ENCODE assay signal across 10 mouse cellular contexts in genomic region chr4:43059697-43060096, GRCm38 (mm10). TPM values are rescaled to one million over a fixed set of nuclear protein-coding genes. Genes with fewer than 3 reads are reported as not detected.
DNase-seq lines count a peak whose midpoint lies in the region; ATAC-seq lines count a peak whose summit lies in the region.
"Had no signal": no experiment of that assay in that cellular context is flagged by ENCODE, and none has a peak within 500 bp of the region (broad histone marks: within the 10 kb centered on the region; RNA-seq: fewer than 3 reads in every experiment).

No protein-coding gene starts in this region.

- H3K4me2 ChIP-seq in kidney, embryonic 16.5 days (replicated peaks; ENCODE audit: low read depth, low read length) = peak overlapping the region; percentile 90
- H3K4me2 ChIP-seq in embryonic facial prominence, embryonic 14.5 days (ENCODE audit: low read depth, low read length) = peak overlapping the region; percentile 95
- peak overlapping the region; percentile 92 for H3K4me2 ChIP-seq in intestine, embryonic 15.5 days (replicated peaks)
- H3K4me2 ChIP-seq in neural tube, embryonic 12.5 days (replicated peaks) = peak overlapping the region; percentile 81

- no peak for DNase-seq in kidney, postnatal 10 days
- DNase-seq in embryonic facial prominence, embryonic 14.5 days (ENCODE audit: low spot score) = no peak
- DNase-seq in thymus, postnatal 25 days = no peak
- no peak for DNase-seq in cerebellum, adult 11 months
- DNase-seq in kidney, adult 18-20 months = no peak
- DNase-seq: cerebellum, postnatal 36 days had no signal

- H3K9me3 ChIP-seq in kidney, embryonic 16.5 days (ENCODE audit: low read length) = no peaks in the 10 kb centered on the region
- H3K9me3 ChIP-seq in embryonic facial prominence, embryonic 14.5 days (ENCODE audit: control insufficient read depth, low read length) = no peaks in the 10 kb centered on the region
- no peaks in the 10 kb centered on the region for H3K9me3 ChIP-seq in intestine, embryonic 15.5 days
- no peaks in the 10 kb centered on the region for H3K9me3 ChIP-seq in neural tube, embryonic 12.5 days

- no peaks in the 10 kb centered on the region for H3K27me3 ChIP-seq in kidney, embryonic 16.5 days (ENCODE audit: insufficient read depth, low read length)
- peaks cover 23% of the 10 kb centered on the region for H3K27me3 ChIP-seq in embryonic facial prominence, embryonic 14.5 days (replicated peaks; ENCODE audit: control insufficient read depth, insufficient read depth, low read length)
- 0 out of 2 replicates have a peak, but pooled peaks cover 4% of the 10 kb centered on the region for H3K27me3 ChIP-seq in intestine, embryonic 15.5 days (replicated peaks)
- H3K27me3 ChIP-seq in neural tube, embryonic 12.5 days (replicated peaks) = no peaks in the 10 kb centered on the region
- H3K27me3 ChIP-seq: Patski had no signal

- WGBS in kidney, embryonic 16.5 days = 33% methylated on average over 3 of the region's 3 CpGs
- WGBS in embryonic facial prominence, embryonic 14.5 days = 31% methylated on average over 3 of the region's 3 CpGs
- WGBS in intestine, embryonic 15.5 days = 38% methylated on average over 3 of the region's 3 CpGs
- WGBS in neural tube, embryonic 12.5 days = 41% methylated on average over 3 of the region's 3 CpGs

- H3K4me3 ChIP-seq in kidney, embryonic 16.5 days (ENCODE audit: low read length) = peak overlapping the region; percentile 80
- H3K4me3 ChIP-seq in embryonic facial prominence, embryonic 14.5 days (ENCODE audit: low read depth, low read length) = peak overlapping the region; percentile 67
- peak overlapping the region; percentile 79 for H3K4me3 ChIP-seq in intestine, embryonic 15.5 days (replicated peaks)
- H3K4me3 ChIP-seq in neural tube, embryonic 12.5 days = peak overlapping the region; percentile 67

- no peak overlapping the region for H3K9ac ChIP-seq in kidney, embryonic 16.5 days (replicated peaks; ENCODE audit: low read length)
- no peak overlapping the region for H3K9ac ChIP-seq in embryonic facial prominence, embryonic 14.5 days (ENCODE audit: low read depth, low read length)
- no peak overlapping the region; the same call in 1 of the 2 replicates for H3K9ac ChIP-seq in intestine, embryonic 15.5 days
- peak overlapping the region; percentile 74; the same call in 1 of the 2 replicates for H3K9ac ChIP-seq in neural tube, embryonic 12.5 days

- H3K27ac ChIP-seq in kidney, embryonic 16.5 days (ENCODE audit: low read length) = no peak overlapping the region
- no peak overlapping the region for H3K27ac ChIP-seq in embryonic facial prominence, embryonic 14.5 days (replicated peaks; ENCODE audit: low read depth, low read length)
- H3K27ac ChIP-seq in intestine, embryonic 15.5 days = no peak overlapping the region
- no peak overlapping the region for H3K27ac ChIP-seq in neural tube, embryonic 12.5 days

- ATAC-seq in kidney, embryonic 16.5 days (ENCODE audit: low FRiP score, low TSS enrichment) = no peak
- no peak for ATAC-seq in embryonic facial prominence, embryonic 14.5 days (ENCODE audit: low read depth)
- no peak for ATAC-seq in intestine, embryonic 15.5 days
- ATAC-seq in neural tube, embryonic 12.5 days (ENCODE audit: low FRiP score, low read depth) = no peak

- H3K4me1 ChIP-seq in kidney, embryonic 16.5 days (ENCODE audit: insufficient read depth, low read length) = peaks cover 16% of the 10 kb centered on the region; the same call in 1 of the 2 replicates
- H3K4me1 ChIP-seq in embryonic facial prominence, embryonic 14.5 days (ENCODE audit: control insufficient read depth, insufficient read depth, low read length) = peaks cover 5% of the 10 kb centered on the region; the same call in 1 of the 2 replicates
- no peaks in the 10 kb centered on the region for H3K4me1 ChIP-seq in intestine, embryonic 15.5 days (replicated peaks)
- no peaks in the 10 kb centered on the region; the same call in 1 of the 2 replicates for H3K4me1 ChIP-seq in neural tube, embryonic 12.5 days

- H3K36me3 ChIP-seq in kidney, embryonic 16.5 days (ENCODE audit: insufficient read depth, low read length) = no peaks in the 10 kb centered on the region
- no peaks in the 10 kb centered on the region for H3K36me3 ChIP-seq in embryonic facial prominence, embryonic 14.5 days (ENCODE audit: control insufficient read depth, insufficient read depth, low read length)
- no peaks in the 10 kb centered on the region for H3K36me3 ChIP-seq in intestine, embryonic 15.5 days
- H3K36me3 ChIP-seq in neural tube, embryonic 12.5 days = no peaks in the 10 kb centered on the region

RNA-seq across cellular contexts. Expression of gene Unc13b, which starts 0.9 kb away (rescaled TPM):
- 6.8 and 8.6 TPM in 2 replicates for polyA plus RNA-seq in kidney, embryonic 16.5 days (2015; fragmentation: Nextera tagmentation; extraction: Ambion mirVana)
- polyA plus RNA-seq in embryonic facial prominence, embryonic 14.5 days (2014; fragmentation: Nextera tagmentation; extraction: Ambion mirVana) = 5.5 TPM in 2 replicates
- polyA plus RNA-seq in intestine, embryonic 15.5 days (2015; fragmentation: Nextera tagmentation; extraction: Ambion mirVana) = 6.0 and 6.1 TPM in 2 replicates
- 19.1 and 22.4 TPM in 2 replicates for polyA plus RNA-seq in neural tube, embryonic 12.5 days (2016; fragmentation: Nextera tagmentation; extraction: Ambion mirVana)

RNA-seq across cellular contexts. Expression of gene Fam214b, which starts 13.7 kb away (rescaled TPM):
- polyA plus RNA-seq in kidney, embryonic 16.5 days (2015; fragmentation: Nextera tagmentation; extraction: Ambion mirVana) = 11.7 and 12.9 TPM in 2 replicates
- 9.5 TPM in 2 replicates for polyA plus RNA-seq in embryonic facial prominence, embryonic 14.5 days (2014; fragmentation: Nextera tagmentation; extraction: Ambion mirVana)
- 7.8 and 7.9 TPM in 2 replicates for polyA plus RNA-seq in intestine, embryonic 15.5 days (2015; fragmentation: Nextera tagmentation; extraction: Ambion mirVana)
- 33.8 and 36.2 TPM in 2 replicates for polyA plus RNA-seq in neural tube, embryonic 12.5 days (2016; fragmentation: Nextera tagmentation; extraction: Ambion mirVana)

RNA-seq across cellular contexts. Expression of gene Stoml2, which starts 28.2 kb away (rescaled TPM):
- polyA plus RNA-seq in kidney, embryonic 16.5 days (2015; fragmentation: Nextera tagmentation; extraction: Ambion mirVana) = 363 and 374 TPM in 2 replicates
- polyA plus RNA-seq in embryonic facial prominence, embryonic 14.5 days (2014; fragmentation: Nextera tagmentation; extraction: Ambion mirVana) = 285 and 305 TPM in 2 replicates
- polyA plus RNA-seq in intestine, embryonic 15.5 days (2015; fragmentation: Nextera tagmentation; extraction: Ambion mirVana) = 318 and 334 TPM in 2 replicates
- 251 and 257 TPM in 2 replicates for polyA plus RNA-seq in neural tube, embryonic 12.5 days (2016; fragmentation: Nextera tagmentation; extraction: Ambion mirVana)

RNA-seq across cellular contexts. Expression of gene Pigo, which starts 34.1 kb away (rescaled TPM):
- polyA plus RNA-seq in kidney, embryonic 16.5 days (2015; fragmentation: Nextera tagmentation; extraction: Ambion mirVana) = 29.8 and 32.2 TPM in 2 replicates
- polyA plus RNA-seq in embryonic facial prominence, embryonic 14.5 days (2014; fragmentation: Nextera tagmentation; extraction: Ambion mirVana) = 16.6 and 18.8 TPM in 2 replicates
- 22.9 and 28.2 TPM in 2 replicates for polyA plus RNA-seq in intestine, embryonic 15.5 days (2015; fragmentation: Nextera tagmentation; extraction: Ambion mirVana)
- polyA plus RNA-seq in neural tube, embryonic 12.5 days (2016; fragmentation: Nextera tagmentation; extraction: Ambion mirVana) = 24.5 and 25.2 TPM in 2 replicates

RNA-seq across cellular contexts. Expression of gene Fancg, which starts 49.4 kb away (rescaled TPM):
- 19.5 and 20.6 TPM in 2 replicates for polyA plus RNA-seq in kidney, embryonic 16.5 days (2015; fragmentation: Nextera tagmentation; extraction: Ambion mirVana)
- 14.8 and 16.6 TPM in 2 replicates for polyA plus RNA-seq in embryonic facial prominence, embryonic 14.5 days (2014; fragmentation: Nextera tagmentation; extraction: Ambion mirVana)
- polyA plus RNA-seq in intestine, embryonic 15.5 days (2015; fragmentation: Nextera tagmentation; extraction: Ambion mirVana) = 15.0 and 15.2 TPM in 2 replicates
- polyA plus RNA-seq in neural tube, embryonic 12.5 days (2016; fragmentation: Nextera tagmentation; extraction: Ambion mirVana) = 17.4 and 20.9 TPM in 2 replicates
